8 mouse cellular contexts compared by ENCODE assay signal in the genomic region with DNA sequence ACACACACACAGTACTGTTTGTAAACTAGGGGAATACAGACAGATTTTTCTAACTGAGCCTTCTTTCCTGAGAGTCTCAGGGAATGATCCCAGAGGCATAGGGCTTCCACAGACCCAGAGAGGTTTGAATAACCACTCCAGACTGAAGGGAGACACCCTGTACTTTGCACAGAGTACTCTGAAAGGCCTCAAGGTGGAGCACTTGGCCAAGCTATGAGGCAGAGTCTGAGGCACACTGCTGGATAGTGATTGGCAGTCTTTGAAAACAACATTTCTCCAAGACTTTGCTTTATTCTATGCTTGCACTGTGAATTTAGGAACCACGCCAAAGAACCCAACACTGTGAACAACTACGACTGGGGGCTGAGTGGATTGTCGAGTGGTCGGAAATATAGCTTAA.
DNase-seq lines count a peak whose midpoint lies in the region; ATAC-seq lines count a peak whose summit lies in the region.

No protein-coding gene starts in this region.

- H3K4me2 ChIP-seq in embryonic facial prominence, embryonic 15.5 days (replicated peaks) = no peak overlapping the region
- no peak overlapping the region for H3K4me2 ChIP-seq in midbrain, embryonic 14.5 days (ENCODE audit: low read length)

- no peaks in the 10 kb centered on the region for H3K9me3 ChIP-seq in embryonic facial prominence, embryonic 15.5 days (replicated peaks)
- no peaks in the 10 kb centered on the region for H3K9me3 ChIP-seq in midbrain, embryonic 14.5 days (ENCODE audit: control insufficient read depth, low read length)

- no peaks in the 10 kb centered on the region for H3K4me1 ChIP-seq in embryonic facial prominence, embryonic 15.5 days
- H3K4me1 ChIP-seq in midbrain, embryonic 14.5 days (ENCODE audit: control insufficient read depth, insufficient read depth, low read length) = no peaks in the 10 kb centered on the region

- no peaks in the 10 kb centered on the region for H3K27me3 ChIP-seq in embryonic facial prominence, embryonic 15.5 days
- no peaks in the 10 kb centered on the region for H3K27me3 ChIP-seq in midbrain, embryonic 14.5 days (ENCODE audit: control insufficient read depth, insufficient read depth, low read length)

- H3K36me3 ChIP-seq in embryonic facial prominence, embryonic 15.5 days = no peaks in the 10 kb centered on the region
- no peaks in the 10 kb centered on the region for H3K36me3 ChIP-seq in midbrain, embryonic 14.5 days (ENCODE audit: control insufficient read depth, insufficient read depth, low read length)

- intact Hi-C loops in left cerebral cortex, postnatal 10 days (cut with DNase I) = loop anchor here (5.0 kb wide), 1 partner anchor 249 kb away; no protein-coding TSS in a partner anchor

- no peak overlapping the region for H3K9ac ChIP-seq in embryonic facial prominence, embryonic 15.5 days
- H3K9ac ChIP-seq in midbrain, embryonic 14.5 days (replicated peaks; ENCODE audit: low read length) = no peak overlapping the region

- H3K27ac ChIP-seq in embryonic facial prominence, embryonic 15.5 days (replicated peaks) = no peak overlapping the region
- no peak overlapping the region for H3K27ac ChIP-seq in midbrain, embryonic 14.5 days (replicated peaks; ENCODE audit: low read depth, low read length)

- WGBS in embryonic facial prominence, embryonic 15.5 days = 18% methylated on average over 4 of the region's 4 CpGs
- WGBS in midbrain, embryonic 14.5 days = 52% methylated on average over 4 of the region's 4 CpGs

- peak; percentile 35 for DNase-seq in CD4-positive, CD25-positive, alpha-beta regulatory T cell, adult 2 months (ENCODE audit: low read depth, low spot score)
- DNase-seq in MEL-GATA-1-ER (ENCODE audit: extremely low read depth, low read depth) = peak; percentile 7
- DNase-seq in induced T-regulatory cell, adult 2 months (ENCODE audit: low read depth) = peak; percentile 7
- DNase-seq in left cerebral cortex, postnatal 10 days (ENCODE audit: extremely low spot score in 1 of 2, low spot score in 2 of 2) = peak; percentile 38 to 48
- peak; percentile 84 for DNase-seq in midbrain, embryonic 14.5 days
- DNase-seq in thymus, postnatal 14 days = peak; percentile 36

- no peak for ATAC-seq in CD4-positive, CD25-positive, alpha-beta regulatory T cell, adult 4 months
- 0 out of 2 replicates have a peak, but pooled peaks have one; percentile 76 for ATAC-seq in embryonic facial prominence, embryonic 15.5 days (ENCODE audit: insufficient number of reproducible peaks, low FRiP score, low TSS enrichment, low read depth)
- ATAC-seq in midbrain, embryonic 14.5 days (ENCODE audit: low FRiP score, low TSS enrichment) = peak; percentile 84

- no peak overlapping the region for H3K4me3 ChIP-seq in embryonic facial prominence, embryonic 15.5 days (replicated peaks)
- no peak overlapping the region for H3K4me3 ChIP-seq in midbrain, embryonic 14.5 days (replicated peaks; ENCODE audit: low read depth, low read length)

Comparison
In these comparisons a context has a peak if more than half of its experiments do, and no peak if none do; other contexts are left out.
1. DNase-seq: peak in every context shown above with its lines; median percentile 84 in midbrain, embryonic 14.5 days; 43 in left cerebral cortex, postnatal 10 days; 36 in thymus, postnatal 14 days; 35 in CD4-positive, CD25-positive, alpha-beta regulatory T cell, adult 2 months; 7 in MEL-GATA-1-ER; 7 in induced T-regulatory cell, adult 2 months.